Mouse (Mus musculus): ENCODE data around the gene Hunk. TPM values are rescaled to one million over a fixed set of nuclear protein-coding genes. Genes with fewer than 3 reads are reported as not detected.

The Hunk gene
- polyA plus RNA-seq, 1 experiment from 2014 or later: 19.0 TPM

- no peak overlapping the region for H3K4me2 ChIP-seq
- no peak overlapping the region for H3K27ac ChIP-seq
- no peak for ATAC-seq (ENCODE audit: insufficient number of reproducible peaks, insufficient read depth, low FRiP score, low TSS enrichment, low read depth)
- peaks cover 19% of the 10 kb centered on the region for H3K4me1 ChIP-seq
- H3K9me3 ChIP-seq: no peaks in the 10 kb centered on the region
- H3K4me3 ChIP-seq: no peak overlapping the region
- 86% methylated on average over 8 of the region's 8 CpGs for whole genome bisulfite sequencing
- H3K9ac ChIP-seq: no peak overlapping the region
- no peaks in the 10 kb centered on the region for H3K36me3 ChIP-seq
- no peaks in the 10 kb centered on the region for H3K27me3 ChIP-seq
Measured at GRCm38 (mm10) chr16:90534591-90534990, 148.8 kb downstream of the Hunk start.

- no peak overlapping the region for H3K4me3 ChIP-seq
- peaks cover 4% of the 10 kb centered on the region for H3K4me1 ChIP-seq
- H3K9me3 ChIP-seq: no peaks in the 10 kb centered on the region
- WGBS: 74% methylated on average over 5 of the region's 5 CpGs
- no peak overlapping the region for H3K4me2 ChIP-seq
- no peaks in the 10 kb centered on the region for H3K27me3 ChIP-seq
- H3K36me3 ChIP-seq: no peaks in the 10 kb centered on the region
- no peak overlapping the region for H3K27ac ChIP-seq
- no peak overlapping the region for H3K9ac ChIP-seq
- no peak for ATAC-seq (ENCODE audit: insufficient number of reproducible peaks, insufficient read depth, low FRiP score, low TSS enrichment, low read depth)
Measured at GRCm38 (mm10) chr16:90538926-90539325, 153.1 kb downstream of the Hunk start.

GRCm38 (mm10) chr16:90541191-90541590, 155.4 kb downstream of the Hunk start:
- H3K27ac ChIP-seq: no peak overlapping the region
- no peaks in the 10 kb centered on the region for H3K27me3 ChIP-seq
- H3K4me3 ChIP-seq: no peak overlapping the region
- ATAC-seq (ENCODE audit: insufficient number of reproducible peaks, insufficient read depth, low FRiP score, low TSS enrichment, low read depth): no peak
- no peak overlapping the region for H3K4me2 ChIP-seq
- H3K9me3 ChIP-seq: no peaks in the 10 kb centered on the region
- H3K36me3 ChIP-seq: no peaks in the 10 kb centered on the region
- 80% methylated on average over 2 of the region's 2 CpGs for WGBS
- H3K9ac ChIP-seq: no peak overlapping the region
- H3K4me1 ChIP-seq: peaks cover 22% of the 10 kb centered on the region

- H3K4me3 ChIP-seq: no peak overlapping the region
- H3K4me1 ChIP-seq: peaks cover 22% of the 10 kb centered on the region
- H3K36me3 ChIP-seq: no peaks in the 10 kb centered on the region
- H3K27ac ChIP-seq: no peak overlapping the region
- 68% methylated on average over 10 of the region's 10 CpGs for WGBS
- no peak overlapping the region for H3K9ac ChIP-seq
- no peaks in the 10 kb centered on the region for H3K9me3 ChIP-seq
- ATAC-seq (ENCODE audit: insufficient number of reproducible peaks, insufficient read depth, low FRiP score, low TSS enrichment, low read depth): no peak
- H3K27me3 ChIP-seq: no peaks in the 10 kb centered on the region
- H3K4me2 ChIP-seq: no peak overlapping the region
Measured at GRCm38 (mm10) chr16:90542383-90542782, 156.6 kb downstream of the Hunk start.

- no peak overlapping the region for H3K4me2 ChIP-seq
- peak overlapping the region; percentile 60; the same call in 1 of the 2 replicates for H3K27ac ChIP-seq
- ATAC-seq (ENCODE audit: insufficient number of reproducible peaks, insufficient read depth, low FRiP score, low TSS enrichment, low read depth): no peak
- peaks cover 22% of the 10 kb centered on the region for H3K4me1 ChIP-seq
- no peaks in the 10 kb centered on the region for H3K27me3 ChIP-seq
- 34% methylated on average over 9 of the region's 9 CpGs for WGBS
- no peaks in the 10 kb centered on the region for H3K9me3 ChIP-seq
- H3K9ac ChIP-seq: no peak overlapping the region
- no peaks in the 10 kb centered on the region for H3K36me3 ChIP-seq
- H3K4me3 ChIP-seq: no peak overlapping the region
Measured at GRCm38 (mm10) chr16:90544175-90544574, 158.4 kb downstream of the Hunk start.

GRCm38 (mm10) chr16:90545509-90545908, 159.7 kb downstream of the Hunk start:
- H3K9me3 ChIP-seq: no peaks in the 10 kb centered on the region
- H3K4me1 ChIP-seq: peaks cover 22% of the 10 kb centered on the region
- H3K4me2 ChIP-seq: peak overlapping the region; percentile 31
- no peaks in the 10 kb centered on the region for H3K27me3 ChIP-seq
- 35% methylated on average over 3 of the region's 3 CpGs for WGBS
- no peak overlapping the region for H3K9ac ChIP-seq
- no peak for ATAC-seq (ENCODE audit: insufficient number of reproducible peaks, insufficient read depth, low FRiP score, low TSS enrichment, low read depth)
- peak overlapping the region; percentile 55; the same call in 1 of the 2 replicates for H3K27ac ChIP-seq
- no peak overlapping the region for H3K4me3 ChIP-seq
- no peaks in the 10 kb centered on the region for H3K36me3 ChIP-seq

GRCm38 (mm10) chr16:90546591-90546990, 160.8 kb downstream of the Hunk start:
- no peaks in the 10 kb centered on the region for H3K36me3 ChIP-seq
- WGBS: 62% methylated on average over 3 of the region's 3 CpGs
- no peaks in the 10 kb centered on the region for H3K9me3 ChIP-seq
- no peak overlapping the region for H3K4me2 ChIP-seq
- no peak for ATAC-seq (ENCODE audit: insufficient number of reproducible peaks, insufficient read depth, low FRiP score, low TSS enrichment, low read depth)
- H3K4me1 ChIP-seq: peaks cover 22% of the 10 kb centered on the region
- no peaks in the 10 kb centered on the region for H3K27me3 ChIP-seq
- H3K9ac ChIP-seq: no peak overlapping the region
- no peak overlapping the region for H3K4me3 ChIP-seq
- H3K27ac ChIP-seq: no peak overlapping the region

- Histone ChIP-seq H3K4me3 (no peak overlapping the region), H3K4me2 (no peak overlapping the region), H3K27me3 (no peaks in the 10 kb centered on the region), H3K9me3 (peaks cover 3% of the 10 kb centered on the region; the same call in 1 of the 2 replicates), H3K36me3 (no peaks in the 10 kb centered on the region), H3K4me1 (peaks cover 22% of the 10 kb centered on the region), H3K9ac (no peak overlapping the region), H3K27ac (no peak overlapping the region)
- no peak for ATAC-seq (ENCODE audit: insufficient number of reproducible peaks, insufficient read depth, low FRiP score, low TSS enrichment, low read depth)
- 49% methylated on average over 9 of the region's 9 CpGs for WGBS
Measured at GRCm38 (mm10) chr16:90547996-90548395, 162.2 kb downstream of the Hunk start.

Other genes with a start within 250 kb of the Hunk start
- 44.6 and 45.9 TPM in 2 replicates for gene Tiam1, start 242.2 kb upstream of the Hunk start, polyA plus RNA-seq (2015; fragmentation: Nextera tagmentation; extraction: Ambion mirVana)
- gene Sod1, start 165.3 kb upstream of the Hunk start, polyA plus RNA-seq (2015; fragmentation: Nextera tagmentation; extraction: Ambion mirVana): 977 and 991 TPM in 2 replicates
- gene Scaf4, start 101.5 kb upstream of the Hunk start, polyA plus RNA-seq (2015; fragmentation: Nextera tagmentation; extraction: Ambion mirVana): 29.7 and 33.6 TPM in 2 replicates